Mouse (Mus musculus) G1E (cell line): ENCODE measurements at regions not wholly inside any gene's neighbourhood (a gene's known extent, or its start where the extent isn't known, plus 50 kb on each side); places are given as distances from the start of the nearest gene placed in this dataset.

Experiments
- CTCF ChIP-seq: IDR thresholded peaks from 2 replicates; pipeline ENCODE4 v1.5.1; 2012; ENCODE audit warnings: low read depth, low read length, inconsistent platforms, mixed read lengths
- GATA1 ChIP-seq: IDR thresholded peaks from 2 replicates; pipeline ENCODE4 v1.6.1; 2012; ENCODE audit warnings: borderline replicate concordance, low read length, inconsistent platforms, mixed read lengths

- no peak for TF ChIP-seq CTCF
- no peak for TF ChIP-seq GATA1
Observed at GRCm38 (mm10) chr2:128414588-128415240, 176.3 kb upstream of the Spdye4c start.
